Mouse (Mus musculus): ENCODE data around the gene P3h3. TPM values are rescaled to one million over a fixed set of nuclear protein-coding genes. Genes with fewer than 3 reads are reported as not detected.

Gene P3h3
- polyA plus RNA-seq, 1 experiment from 2014 or later = 14.7 TPM

DNA sequence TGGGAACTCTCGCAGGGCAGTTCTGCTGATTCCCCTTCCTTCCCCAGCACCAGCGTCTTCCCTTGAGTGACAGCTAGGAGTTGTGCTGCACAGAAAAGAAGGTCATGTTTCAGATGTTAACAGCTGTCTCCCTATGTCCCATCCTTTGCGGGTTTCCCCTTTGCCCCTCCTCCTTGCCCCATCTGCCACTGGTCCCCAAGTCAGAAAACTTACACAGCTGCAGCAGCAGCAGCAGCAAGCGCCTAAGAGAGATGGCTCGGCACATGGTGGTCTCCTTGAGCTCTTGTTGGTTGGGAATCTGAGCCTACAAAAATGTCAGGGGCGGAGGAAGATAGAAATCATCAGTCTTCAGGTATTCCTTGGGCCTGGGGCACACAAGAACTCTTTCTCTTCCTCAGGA is 21.8 kb upstream of the P3h3 start:
- H3K4me2 ChIP-seq (replicated peaks; ENCODE audit: low read depth, low read length) = no peak overlapping the region
- no peak overlapping the region for H3K4me3 ChIP-seq (ENCODE audit: low read depth, low read length)
- no peak overlapping the region for H3K27ac ChIP-seq (ENCODE audit: low read depth, low read length)
- WGBS = 45% methylated on average over 6 of the region's 6 CpGs
- H3K36me3 ChIP-seq (ENCODE audit: control insufficient read depth, insufficient read depth, low read length) = no peaks in the 10 kb centered on the region
- ATAC-seq (ENCODE audit: low FRiP score) (no peak), DNase-seq (ENCODE audit: low spot score) (no peak)
- H3K9ac ChIP-seq (ENCODE audit: low read depth, low read length) = no peak overlapping the region
- H3K4me1 ChIP-seq (replicated peaks; ENCODE audit: control insufficient read depth, insufficient read depth, low read length) = no peaks in the 10 kb centered on the region
- no peaks in the 10 kb centered on the region for H3K9me3 ChIP-seq (ENCODE audit: control insufficient read depth, low read length)
- no peaks in the 10 kb centered on the region for H3K27me3 ChIP-seq (ENCODE audit: control insufficient read depth, insufficient read depth, low read length)

DNA sequence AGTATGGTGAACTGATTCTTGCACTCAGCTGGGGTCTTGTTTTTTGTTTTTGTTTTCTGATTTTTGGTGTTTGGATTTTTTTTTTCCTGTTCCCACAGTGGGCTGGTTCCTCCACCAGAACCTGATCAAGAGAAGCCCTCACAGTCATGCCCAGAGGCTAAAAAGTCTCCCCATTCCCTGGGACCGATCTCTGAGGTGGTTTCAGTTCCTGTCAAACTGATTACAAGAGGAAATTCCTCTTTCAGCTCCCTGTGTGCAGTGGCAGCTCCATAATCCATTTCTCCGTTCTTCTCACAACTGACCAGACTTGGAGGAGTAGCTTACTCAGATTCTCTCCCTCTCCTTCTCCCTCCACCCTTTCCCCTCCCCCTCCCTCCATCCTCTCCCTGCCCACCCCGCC is 16.8 kb upstream of the P3h3 start:
- Histone ChIP-seq H3K27ac (ENCODE audit: low read depth, low read length) (no peak overlapping the region), H3K9ac (ENCODE audit: low read depth, low read length) (no peak overlapping the region), H3K36me3 (ENCODE audit: control insufficient read depth, insufficient read depth, low read length) (no peaks in the 10 kb centered on the region), H3K4me3 (ENCODE audit: low read depth, low read length) (no peak overlapping the region), H3K9me3 (ENCODE audit: control insufficient read depth, low read length) (no peaks in the 10 kb centered on the region), H3K4me1 (replicated peaks; ENCODE audit: control insufficient read depth, insufficient read depth, low read length) (no peaks in the 10 kb centered on the region), H3K27me3 (ENCODE audit: control insufficient read depth, insufficient read depth, low read length) (no peaks in the 10 kb centered on the region), H3K4me2 (replicated peaks; ENCODE audit: low read depth, low read length) (no peak overlapping the region)
- no peak for ATAC-seq (ENCODE audit: low FRiP score)
- WGBS = 76% methylated on average over 2 of the region's 3 CpGs
- no peak for DNase-seq (ENCODE audit: low spot score)

- no peak for DNase-seq (ENCODE audit: low spot score)
- no peak overlapping the region for H3K27ac ChIP-seq (ENCODE audit: low read depth, low read length)
These were observed 9.0 kb upstream of the P3h3 start for GRCm38 (mm10) chr6:124866560-124866959.

DNA sequence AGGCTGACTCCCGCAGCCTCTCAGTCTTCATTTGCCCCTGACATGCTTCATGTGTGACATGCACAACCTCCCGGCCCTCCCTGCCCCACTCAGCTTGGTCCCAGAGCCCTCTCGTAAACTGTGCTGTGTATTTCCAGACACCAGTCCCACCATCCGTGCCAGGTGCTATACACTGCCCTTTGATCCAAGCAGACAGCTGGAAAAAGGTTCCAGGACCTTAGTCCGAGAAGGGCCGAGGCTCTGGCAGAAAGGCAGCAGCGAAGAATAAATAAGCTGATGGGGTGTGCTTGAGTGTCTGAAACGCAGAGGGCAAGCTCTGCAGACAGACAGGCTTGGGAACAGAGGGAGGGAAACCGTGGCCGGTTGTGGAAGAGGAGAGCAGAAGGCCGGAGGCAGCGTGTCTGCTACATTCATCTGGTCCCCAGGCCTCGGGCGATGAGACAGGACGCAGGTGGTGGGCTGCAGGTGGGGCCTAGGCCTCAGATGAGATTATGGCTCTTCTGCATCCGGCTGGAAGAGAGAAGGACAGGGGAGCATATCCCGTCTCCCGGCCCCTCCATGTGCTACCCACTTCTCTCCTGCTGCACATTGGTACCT is 8.3 kb upstream of the P3h3 start:
- H3K9me3 ChIP-seq (ENCODE audit: control insufficient read depth, low read length) = no peaks in the 10 kb centered on the region
- H3K4me1 ChIP-seq (replicated peaks; ENCODE audit: control insufficient read depth, insufficient read depth, low read length) = peaks cover 21% of the 10 kb centered on the region
- 63% methylated on average over 17 of the region's 18 CpGs for WGBS
- H3K4me3 ChIP-seq (ENCODE audit: low read depth, low read length) = no peak overlapping the region
- no peak overlapping the region for H3K27ac ChIP-seq (ENCODE audit: low read depth, low read length)
- H3K36me3 ChIP-seq (ENCODE audit: control insufficient read depth, insufficient read depth, low read length) = no peaks in the 10 kb centered on the region
- ATAC-seq (ENCODE audit: low FRiP score) = no peak
- no peak overlapping the region for H3K4me2 ChIP-seq (replicated peaks; ENCODE audit: low read depth, low read length)
- no peaks in the 10 kb centered on the region for H3K27me3 ChIP-seq (ENCODE audit: control insufficient read depth, insufficient read depth, low read length)
- no peak for DNase-seq (ENCODE audit: low spot score)
- no peak overlapping the region for H3K9ac ChIP-seq (ENCODE audit: low read depth, low read length)

More at GRCm38 (mm10) chr6:124866560-124866959, 9.0 kb upstream of the P3h3 start:
- ATAC-seq (ENCODE audit: low FRiP score) = no peak
- Histone ChIP-seq H3K4me3 (ENCODE audit: low read depth, low read length) (no peak overlapping the region), H3K4me1 (replicated peaks; ENCODE audit: control insufficient read depth, insufficient read depth, low read length) (peaks cover 18% of the 10 kb centered on the region), H3K9me3 (ENCODE audit: control insufficient read depth, low read length) (no peaks in the 10 kb centered on the region), H3K4me2 (replicated peaks; ENCODE audit: low read depth, low read length) (no peak overlapping the region), H3K36me3 (ENCODE audit: control insufficient read depth, insufficient read depth, low read length) (no peaks in the 10 kb centered on the region), H3K27me3 (ENCODE audit: control insufficient read depth, insufficient read depth, low read length) (no peaks in the 10 kb centered on the region), H3K9ac (ENCODE audit: low read depth, low read length) (no peak overlapping the region)
- WGBS = 60% methylated on average over 6 of the region's 7 CpGs

GRCm38 (mm10) chr6:124863658-124864298 is 6.2 kb upstream of the P3h3 start, which contains the start of gene Gpr162:
Gene Gpr162, minus strand, starts transcription at chr6:124863983.
- no peaks in the 10 kb centered on the region for H3K27me3 ChIP-seq (ENCODE audit: control insufficient read depth, insufficient read depth, low read length)
- peak within 1 kb of the TSS; percentile 66 for H3K9ac ChIP-seq (ENCODE audit: low read depth, low read length)
- no peaks in the 10 kb centered on the region for H3K9me3 ChIP-seq (ENCODE audit: control insufficient read depth, low read length)
- H3K4me1 ChIP-seq (replicated peaks; ENCODE audit: control insufficient read depth, insufficient read depth, low read length) = peaks cover 21% of the 10 kb centered on the region
- H3K27ac ChIP-seq (ENCODE audit: low read depth, low read length) = peak within 1 kb of the TSS; percentile 84
- DNase-seq (ENCODE audit: low spot score) = peak; percentile 83
- peak within 1 kb of the TSS; percentile 50 for H3K4me3 ChIP-seq (ENCODE audit: low read depth, low read length)
- WGBS = 1% methylated on average over 31 of the region's 43 CpGs
- peak within 1 kb of the TSS; percentile 80 for H3K4me2 ChIP-seq (replicated peaks; ENCODE audit: low read depth, low read length)
- ATAC-seq (ENCODE audit: low FRiP score) = peak; percentile 68
- no peaks in the 10 kb centered on the region for H3K36me3 ChIP-seq (ENCODE audit: control insufficient read depth, insufficient read depth, low read length)

DNA sequence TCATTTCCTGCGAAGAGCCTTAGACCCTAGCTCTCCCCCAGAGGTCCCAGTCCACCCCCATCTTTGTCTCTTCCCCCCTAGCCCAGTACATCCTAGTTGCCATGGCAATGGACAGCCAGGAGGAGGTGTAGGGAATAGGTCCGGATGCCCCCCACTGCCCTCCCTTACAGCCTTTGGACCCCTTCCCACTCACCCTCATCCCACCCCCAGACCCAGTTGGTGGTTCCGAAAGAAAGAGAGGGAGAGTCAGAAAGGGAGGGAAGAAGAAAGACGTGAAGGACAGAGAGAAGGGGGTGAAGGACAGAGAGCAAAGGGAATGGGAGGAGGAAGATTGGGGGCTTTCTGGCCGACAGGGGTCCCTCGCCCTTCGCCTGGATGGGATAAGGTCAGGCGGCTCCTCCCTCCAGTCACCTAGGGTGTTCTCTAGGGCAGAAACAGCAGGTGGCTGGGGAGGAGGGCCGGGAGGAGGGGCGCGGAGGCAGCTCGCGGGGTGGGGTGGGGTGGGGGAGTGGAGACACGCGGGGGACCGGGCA is 5.6 kb upstream of the P3h3 start:
- Histone ChIP-seq H3K27ac (ENCODE audit: low read depth, low read length) (peak overlapping the region; percentile 84), H3K9me3 (ENCODE audit: control insufficient read depth, low read length) (no peaks in the 10 kb centered on the region), H3K27me3 (ENCODE audit: control insufficient read depth, insufficient read depth, low read length) (no peaks in the 10 kb centered on the region), H3K36me3 (ENCODE audit: control insufficient read depth, insufficient read depth, low read length) (no peaks in the 10 kb centered on the region), H3K4me1 (replicated peaks; ENCODE audit: control insufficient read depth, insufficient read depth, low read length) (peaks cover 23% of the 10 kb centered on the region), H3K4me2 (replicated peaks; ENCODE audit: low read depth, low read length) (peak overlapping the region; percentile 80), H3K9ac (ENCODE audit: low read depth, low read length) (peak overlapping the region; percentile 66), H3K4me3 (ENCODE audit: low read depth, low read length) (peak overlapping the region; percentile 50)
- DNase-seq (ENCODE audit: low spot score) (peak; percentile 43), ATAC-seq (ENCODE audit: low FRiP score) (peak; percentile 34)
- WGBS = 2% methylated on average over 11 of the region's 16 CpGs

DNA sequence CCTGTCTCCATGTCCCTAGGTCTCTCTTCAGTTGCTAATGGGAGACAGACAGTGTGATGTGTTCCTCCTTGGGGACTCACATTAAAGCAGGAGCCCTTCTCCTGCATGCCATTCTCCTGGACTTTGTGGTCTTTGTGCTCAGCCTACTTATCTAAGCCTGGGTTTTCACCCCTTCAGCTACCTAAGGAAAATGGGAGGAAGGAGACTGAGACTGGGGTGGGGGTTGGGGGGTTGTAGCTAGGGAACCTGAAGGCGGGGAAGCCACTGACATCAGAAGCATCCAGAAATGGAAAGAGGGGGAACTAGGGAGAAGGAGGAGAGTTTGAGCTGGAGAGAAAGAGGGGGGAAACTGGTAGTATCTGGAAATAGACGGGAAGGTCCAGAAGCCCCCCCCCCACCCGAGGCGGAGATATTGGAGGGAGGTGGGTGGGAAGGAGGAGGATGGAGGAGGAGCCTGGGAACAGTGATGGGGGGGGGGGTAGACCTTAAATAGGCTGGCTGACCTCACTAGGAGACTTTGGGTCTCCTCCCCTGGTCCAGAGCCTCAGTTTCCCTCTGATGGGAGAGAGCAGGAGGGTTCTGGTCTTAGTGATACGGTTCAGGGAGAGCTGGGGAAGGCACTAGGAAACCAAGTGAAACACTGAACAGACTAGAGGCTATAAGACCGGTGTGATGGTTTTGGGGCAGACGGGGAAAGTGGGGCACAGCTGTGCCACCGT is 5.0 kb upstream of the P3h3 start:
- H3K4me3 ChIP-seq (ENCODE audit: low read depth, low read length) = peak overlapping the region; percentile 50
- no peaks in the 10 kb centered on the region for H3K27me3 ChIP-seq (ENCODE audit: control insufficient read depth, insufficient read depth, low read length)
- H3K27ac ChIP-seq (ENCODE audit: low read depth, low read length) = peak overlapping the region; percentile 84
- peak overlapping the region; percentile 66 for H3K9ac ChIP-seq (ENCODE audit: low read depth, low read length)
- 11% methylated on average over 7 of the region's 8 CpGs for WGBS
- no peaks in the 10 kb centered on the region for H3K36me3 ChIP-seq (ENCODE audit: control insufficient read depth, insufficient read depth, low read length)
- ATAC-seq (ENCODE audit: low FRiP score) (no peak), DNase-seq (ENCODE audit: low spot score) (no peak)
- H3K4me2 ChIP-seq (replicated peaks; ENCODE audit: low read depth, low read length) = peak overlapping the region; percentile 80
- no peaks in the 10 kb centered on the region for H3K9me3 ChIP-seq (ENCODE audit: control insufficient read depth, low read length)
- H3K4me1 ChIP-seq (replicated peaks; ENCODE audit: control insufficient read depth, insufficient read depth, low read length) = peaks cover 23% of the 10 kb centered on the region

- ATAC-seq (ENCODE audit: low FRiP score) (no peak), DNase-seq (ENCODE audit: low spot score) (no peak)
- Histone ChIP-seq H3K27me3 (ENCODE audit: control insufficient read depth, insufficient read depth, low read length) (no peaks in the 10 kb centered on the region), H3K27ac (ENCODE audit: low read depth, low read length) (no peak overlapping the region), H3K36me3 (ENCODE audit: control insufficient read depth, insufficient read depth, low read length) (no peaks in the 10 kb centered on the region), H3K9me3 (ENCODE audit: control insufficient read depth, low read length) (no peaks in the 10 kb centered on the region), H3K9ac (ENCODE audit: low read depth, low read length) (peak overlapping the region; percentile 24; the same call in 1 of the 2 replicates), H3K4me2 (replicated peaks; ENCODE audit: low read depth, low read length) (peak overlapping the region; percentile 80), H3K4me3 (ENCODE audit: low read depth, low read length) (peak overlapping the region; percentile 8), H3K4me1 (replicated peaks; ENCODE audit: control insufficient read depth, insufficient read depth, low read length) (peaks cover 23% of the 10 kb centered on the region)
- 33% methylated on average over 3 of the region's 3 CpGs for WGBS
These were observed 4.2 kb upstream of the P3h3 start for GRCm38 (mm10) chr6:124861802-124862201.

All from hindbrain, embryonic 11.5 days (tissue).